Mouse (Mus musculus) midbrain, embryonic 12.5 days (tissue): ENCODE results near the gene Plcxd2. TPM values are rescaled to one million over a fixed set of nuclear protein-coding genes. Genes with fewer than 3 reads are reported as not detected.

ENCODE experiments used
- ATAC-seq: fragments of 200-750 bp; cut with Nextera tagmentation; 2 replicates; pipeline ENCODE4 v1.8.0; 2017; ENCODE audit warnings: low read depth, moderate TSS enrichment, moderate library complexity; ENCODE audit not compliant: low FRiP score
- H3K27ac ChIP-seq: fragments of 300-500 bp; sonication (generic); replicated peaks from 2 replicates; pipeline ENCODE4 v1.5.1; 2016; ENCODE audit warnings: mild to moderate bottlenecking
- H3K27me3 ChIP-seq: fragments of 300-500 bp; sonication (generic); 2 replicates; pipeline ENCODE4 v1.6.1; 2016; ENCODE audit warnings: mild to moderate bottlenecking
- H3K36me3 ChIP-seq: fragments of 300-500 bp; sonication (generic); 2 replicates; pipeline ENCODE4 v1.6.1; 2016
- H3K4me1 ChIP-seq: fragments of 300-500 bp; sonication (generic); 2 replicates; pipeline ENCODE4 v1.6.1; 2016
- H3K4me2 ChIP-seq: fragments of 300-500 bp; sonication (generic); replicated peaks from 2 replicates; pipeline ENCODE4 v1.6.1; 2016; ENCODE audit warnings: mild to moderate bottlenecking, moderate library complexity
- H3K4me3 ChIP-seq: fragments of 300-500 bp; sonication (generic); 2 replicates; pipeline ENCODE4 v1.5.1; 2016; ENCODE audit warnings: mild to moderate bottlenecking
- H3K9ac ChIP-seq: fragments of 300-500 bp; sonication (generic); replicated peaks from 2 replicates; pipeline ENCODE4 v1.6.1; 2016; ENCODE audit warnings: mild to moderate bottlenecking, moderate library complexity
- H3K9me3 ChIP-seq: fragments of 300-500 bp; sonication (generic); 2 replicates; pipeline ENCODE4 v1.6.1; 2016; ENCODE audit warnings: mild to moderate bottlenecking
- WGBS: fragments of 180-500 bp; shearing (Covaris S2); methylation state at CpG from one replicate; pipeline ENCODE4 v1.1.7; 2016; 5-methylcytosine and 5-hydroxymethylcytosine counted together
- polyA plus RNA-seq: library from polyadenylated mRNA; unstranded; fragments of >200 nt; fragmentation: Nextera tagmentation; extraction: Ambion mirVana; gene quantifications from 2 replicates; pipeline ENCODE4 v1.2.1, GENCODE M21; 2016

The Plcxd2 gene
- polyA plus RNA-seq, 1 experiment from 2014 or later = 5.9 TPM

DNA sequence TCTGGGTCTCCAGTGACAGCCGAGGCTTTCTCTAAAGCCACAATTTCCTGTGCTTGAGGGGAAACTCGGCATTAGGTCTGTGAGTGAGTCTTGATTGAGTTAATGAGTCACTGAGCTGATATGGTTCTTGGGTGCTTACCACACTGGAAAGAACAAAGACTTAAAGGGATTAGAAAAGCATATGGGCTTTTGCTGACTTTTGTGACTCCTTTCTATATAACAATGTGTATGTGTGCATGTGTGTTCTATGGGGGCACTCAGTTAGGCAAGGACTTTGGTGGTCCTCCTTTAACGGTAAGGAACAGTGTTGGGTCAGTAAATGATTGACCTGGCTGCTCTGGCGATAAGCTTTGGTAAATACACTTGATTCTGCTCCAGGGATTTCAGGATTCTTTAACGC lies 57.5 kb downstream of the Plcxd2 start:
- no peak for ATAC-seq
- no peaks in the 10 kb centered on the region for H3K9me3 ChIP-seq
- no peaks in the 10 kb centered on the region for H3K36me3 ChIP-seq
- no peak overlapping the region for H3K4me3 ChIP-seq
- H3K9ac ChIP-seq = no peak overlapping the region
- 77% methylated on average over 5 of the region's 5 CpGs for WGBS
- no peak overlapping the region for H3K4me2 ChIP-seq
- no peaks in the 10 kb centered on the region for H3K4me1 ChIP-seq
- no peaks in the 10 kb centered on the region for H3K27me3 ChIP-seq
- H3K27ac ChIP-seq = no peak overlapping the region

DNA sequence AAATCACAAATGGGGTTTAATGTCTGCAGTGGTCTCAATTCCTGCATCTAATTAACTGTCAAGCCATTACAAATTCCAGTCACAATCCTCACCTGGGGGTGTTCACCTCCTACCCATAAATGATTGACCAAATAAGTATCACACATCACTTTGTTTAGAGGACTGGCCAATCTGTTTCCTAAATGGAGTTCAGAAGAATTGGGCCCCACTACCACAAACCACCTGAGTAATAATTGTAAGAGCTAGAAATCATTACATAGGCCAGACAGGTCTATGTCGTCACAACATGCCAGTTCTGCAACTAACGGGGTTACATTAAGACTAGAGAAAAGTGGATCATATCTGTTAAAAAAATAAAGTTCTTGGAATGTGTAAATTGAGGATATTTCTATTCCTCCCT lies 58.0 kb downstream of the Plcxd2 start:
- no peaks in the 10 kb centered on the region for H3K36me3 ChIP-seq
- H3K27me3 ChIP-seq = no peaks in the 10 kb centered on the region
- no peaks in the 10 kb centered on the region for H3K4me1 ChIP-seq
- H3K4me3 ChIP-seq = no peak overlapping the region
- no peak overlapping the region for H3K9ac ChIP-seq
- H3K9me3 ChIP-seq = no peaks in the 10 kb centered on the region
- ATAC-seq = no peak
- no peak overlapping the region for H3K27ac ChIP-seq
- WGBS = 96% methylated on average over 2 of the region's 2 CpGs
- no peak overlapping the region for H3K4me2 ChIP-seq

GRCm38 (mm10) chr16:45946335-45946734 lies 63.7 kb downstream of the Plcxd2 start:
- Histone ChIP-seq H3K4me3 (no peak overlapping the region), H3K4me2 (no peak overlapping the region), H3K9ac (no peak overlapping the region), H3K9me3 (no peaks in the 10 kb centered on the region), H3K27me3 (no peaks in the 10 kb centered on the region), H3K4me1 (no peaks in the 10 kb centered on the region), H3K36me3 (no peaks in the 10 kb centered on the region), H3K27ac (no peak overlapping the region)
- WGBS = 99% methylated on average over 2 of the region's 2 CpGs
- ATAC-seq = no peak

DNA sequence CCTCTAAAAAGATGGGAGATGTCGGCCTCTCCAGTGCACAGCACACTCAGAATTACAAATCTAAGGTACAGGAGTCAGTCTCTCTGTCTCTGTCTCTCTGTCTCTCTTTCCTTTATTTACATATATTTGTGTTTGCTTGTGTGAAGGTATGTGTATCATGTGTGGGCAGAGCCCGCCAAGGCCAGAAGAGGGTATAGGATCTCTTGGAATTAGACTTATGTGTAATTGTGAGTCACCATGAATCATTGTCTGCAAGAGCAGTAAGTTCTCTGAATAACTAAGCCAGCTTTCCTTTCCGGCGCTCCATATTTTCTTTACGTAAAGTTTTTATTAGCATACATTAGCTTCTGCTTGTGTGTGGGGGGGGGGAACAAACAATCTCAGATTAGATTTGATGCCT lies 64.4 kb downstream of the Plcxd2 start:
- no peak overlapping the region for H3K9ac ChIP-seq
- 87% methylated on average over 5 of the region's 5 CpGs for WGBS
- ATAC-seq = no peak

GRCm38 (mm10) chr16:45945174-45945631 lies 64.8 kb downstream of the Plcxd2 start:
- no peak overlapping the region for H3K9ac ChIP-seq
- no peaks in the 10 kb centered on the region for H3K36me3 ChIP-seq
- 63% methylated on average over 11 of the region's 11 CpGs for WGBS
- H3K9me3 ChIP-seq = no peaks in the 10 kb centered on the region
- no peak overlapping the region for H3K4me3 ChIP-seq
- H3K27me3 ChIP-seq = no peaks in the 10 kb centered on the region
- H3K27ac ChIP-seq = no peak overlapping the region
- H3K4me1 ChIP-seq = no peaks in the 10 kb centered on the region
- no peak for ATAC-seq
- H3K4me2 ChIP-seq = no peak overlapping the region

More for the DNA sequence above, 64.4 kb downstream of the Plcxd2 start:
- Histone ChIP-seq H3K36me3 (no peaks in the 10 kb centered on the region), H3K9me3 (no peaks in the 10 kb centered on the region), H3K4me2 (no peak overlapping the region), H3K27ac (no peak overlapping the region), H3K27me3 (no peaks in the 10 kb centered on the region), H3K4me1 (no peaks in the 10 kb centered on the region), H3K4me3 (no peak overlapping the region)

DNA sequence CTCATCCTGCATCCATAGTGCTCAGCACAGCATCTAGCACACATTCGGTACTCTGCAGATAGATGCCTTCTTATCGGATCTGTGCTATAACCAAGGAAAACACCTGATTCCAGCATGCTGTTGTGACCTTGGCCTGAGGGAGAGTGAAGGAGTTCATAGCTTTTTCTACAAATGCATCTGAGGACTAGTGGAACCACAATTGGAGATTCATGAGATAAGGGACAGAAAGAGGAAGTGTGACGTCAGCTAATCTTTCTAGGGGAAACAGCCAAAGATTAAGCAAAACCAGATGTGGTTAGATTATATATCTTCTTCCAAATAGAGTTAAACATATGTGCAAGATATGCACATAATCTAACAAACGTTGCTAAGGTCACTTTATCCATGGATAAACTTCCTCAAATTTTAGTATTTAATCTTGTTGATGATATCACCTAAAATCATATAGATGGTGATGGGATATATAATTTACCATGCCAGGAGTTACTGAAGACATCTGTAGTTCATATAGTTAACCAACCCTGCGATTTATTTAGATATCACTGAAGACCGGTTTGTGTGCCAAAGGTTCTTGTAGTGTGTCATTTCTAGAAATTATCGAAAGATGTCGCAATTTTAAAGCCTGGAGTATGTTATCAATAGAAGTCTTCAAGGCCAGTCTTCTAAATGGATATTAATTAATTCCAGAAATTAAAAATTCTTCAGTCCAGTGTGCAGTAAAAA lies 67.7 kb downstream of the Plcxd2 start:
- no peak overlapping the region for H3K9ac ChIP-seq
- ATAC-seq = no peak
- no peaks in the 10 kb centered on the region for H3K9me3 ChIP-seq
- no peaks in the 10 kb centered on the region for H3K27me3 ChIP-seq
- H3K4me1 ChIP-seq = peaks cover under 1% of the 10 kb centered on the region; the same call in 1 of the 2 replicates
- H3K4me2 ChIP-seq = no peak overlapping the region
- H3K36me3 ChIP-seq = no peaks in the 10 kb centered on the region
- 86% methylated on average over 8 of the region's 8 CpGs for WGBS
- no peak overlapping the region for H3K4me3 ChIP-seq
- no peak overlapping the region for H3K27ac ChIP-seq

DNA sequence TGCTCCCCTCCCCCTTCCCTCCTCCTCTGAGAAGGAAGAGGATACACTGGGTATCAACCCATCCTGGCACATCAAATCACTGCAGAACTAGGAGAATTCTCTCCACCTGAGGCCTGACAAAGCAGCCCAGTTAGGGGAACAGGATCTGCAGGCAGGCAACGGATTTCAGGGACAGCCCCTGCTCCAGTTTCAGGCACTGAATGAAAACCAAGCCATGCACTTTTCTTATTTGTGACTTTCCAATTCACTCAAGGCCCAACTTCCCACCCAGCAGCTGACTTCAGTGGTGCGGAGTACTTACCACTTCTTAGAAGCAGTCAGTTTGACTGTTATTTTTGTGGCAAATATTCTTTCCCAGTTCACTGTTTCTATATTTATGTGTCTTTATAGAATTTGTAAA lies 69.3 kb downstream of the Plcxd2 start:
- Histone ChIP-seq H3K9me3 (no peaks in the 10 kb centered on the region), H3K9ac (no peak overlapping the region), H3K4me2 (no peak overlapping the region), H3K36me3 (no peaks in the 10 kb centered on the region), H3K27ac (no peak overlapping the region), H3K4me3 (no peak overlapping the region), H3K4me1 (peaks cover 13% of the 10 kb centered on the region; the same call in 1 of the 2 replicates), H3K27me3 (no peaks in the 10 kb centered on the region)
- no peak for ATAC-seq
- WGBS = 76% methylated on average over 2 of the region's 2 CpGs

DNA sequence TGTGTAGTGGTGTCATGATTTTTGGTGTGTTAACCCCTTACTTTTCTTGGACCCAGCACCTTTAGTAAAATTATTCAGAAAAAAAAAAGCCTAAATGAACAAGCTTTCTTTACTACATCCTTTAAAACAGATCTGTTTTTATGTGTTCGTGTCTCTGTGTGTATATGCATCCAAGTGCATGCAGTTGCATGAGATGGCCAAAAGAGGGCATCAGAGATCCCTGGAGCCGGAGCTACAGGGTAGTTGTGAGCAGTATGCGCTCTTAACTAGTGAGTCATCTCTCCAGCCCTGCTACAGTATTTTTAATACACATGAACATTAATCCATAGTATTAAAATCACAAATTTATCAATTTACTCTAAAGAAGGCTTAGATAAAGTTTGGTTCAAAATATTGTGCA lies 70.6 kb downstream of the Plcxd2 start:
- no peak overlapping the region for H3K4me3 ChIP-seq
- no peak overlapping the region for H3K9ac ChIP-seq
- H3K27me3 ChIP-seq = no peaks in the 10 kb centered on the region
- H3K36me3 ChIP-seq = no peaks in the 10 kb centered on the region
- H3K27ac ChIP-seq = no peak overlapping the region
- H3K4me1 ChIP-seq = peaks cover 19% of the 10 kb centered on the region
- WGBS = 96% methylated on average over 3 of the region's 3 CpGs
- H3K9me3 ChIP-seq = no peaks in the 10 kb centered on the region
- H3K4me2 ChIP-seq = no peak overlapping the region
- no peak for ATAC-seq

DNA sequence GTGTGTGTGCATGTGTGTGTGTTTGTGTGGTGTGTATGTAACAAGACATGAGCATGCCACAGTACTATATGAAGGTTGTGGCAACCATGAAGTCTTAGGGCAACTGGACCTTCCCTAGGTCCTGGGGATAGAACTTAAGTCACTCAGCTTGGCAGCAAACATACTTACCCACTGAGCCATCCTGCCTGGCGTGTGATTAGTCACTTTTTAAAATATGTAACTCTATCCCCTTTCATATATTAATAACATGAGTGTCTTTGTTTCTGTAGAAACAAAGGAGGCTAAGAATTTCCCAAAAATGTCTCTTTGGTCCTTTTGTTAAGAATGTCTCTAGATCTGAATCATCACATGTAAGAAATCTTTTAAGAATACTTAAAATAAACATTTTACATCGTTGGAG lies 72.6 kb downstream of the Plcxd2 start:
- Histone ChIP-seq H3K9ac (no peak overlapping the region), H3K27me3 (no peaks in the 10 kb centered on the region), H3K36me3 (no peaks in the 10 kb centered on the region), H3K4me1 (peaks cover 19% of the 10 kb centered on the region), H3K9me3 (no peaks in the 10 kb centered on the region), H3K4me3 (no peak overlapping the region), H3K27ac (no peak overlapping the region), H3K4me2 (no peak overlapping the region)
- no peak for ATAC-seq
- 76% methylated on average over 2 of the region's 2 CpGs for WGBS

GRCm38 (mm10) chr16:45936521-45936920 lies 73.5 kb downstream of the Plcxd2 start:
- Histone ChIP-seq H3K27me3 (no peaks in the 10 kb centered on the region), H3K4me1 (peaks cover 19% of the 10 kb centered on the region), H3K9me3 (no peaks in the 10 kb centered on the region), H3K4me3 (no peak overlapping the region), H3K4me2 (no peak overlapping the region), H3K9ac (no peak overlapping the region), H3K27ac (peak overlapping the region; percentile 27), H3K36me3 (no peaks in the 10 kb centered on the region)
- ATAC-seq = peak; percentile 81
- WGBS = 66% methylated on average over 2 of the region's 2 CpGs

DNA sequence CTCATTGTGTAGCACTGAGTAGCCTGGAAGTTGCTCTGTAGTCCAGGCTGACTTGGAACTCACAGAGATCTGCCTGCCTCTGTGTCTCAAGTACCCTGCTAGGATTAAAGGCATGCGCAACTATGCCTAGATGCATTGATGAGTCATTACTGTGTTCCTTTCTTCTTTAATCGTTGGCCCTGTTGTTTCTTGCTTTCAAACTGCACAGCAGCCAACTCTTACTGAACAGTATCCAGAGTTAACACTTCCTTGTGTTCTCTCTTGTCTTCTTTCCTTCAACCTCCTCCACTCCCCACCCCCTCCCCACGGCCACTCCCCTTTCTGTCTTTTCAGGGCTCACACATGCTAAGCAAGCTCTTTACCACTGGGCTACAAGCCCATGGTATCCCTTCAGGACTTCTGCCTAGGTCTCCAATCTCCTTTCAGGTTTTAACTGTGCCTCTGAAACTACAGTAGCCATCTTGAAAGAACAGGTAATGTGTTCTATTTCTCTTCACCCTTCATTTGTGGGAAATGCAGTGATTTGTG lies 74.0 kb downstream of the Plcxd2 start:
- peak overlapping the region; percentile 27; the same call in 1 of the 2 replicates for H3K27ac ChIP-seq
- no peak overlapping the region for H3K4me2 ChIP-seq
- H3K27me3 ChIP-seq = no peaks in the 10 kb centered on the region
- H3K4me3 ChIP-seq = no peak overlapping the region
- WGBS = 84% methylated on average over 3 of the region's 3 CpGs
- H3K9ac ChIP-seq = no peak overlapping the region
- H3K36me3 ChIP-seq = no peaks in the 10 kb centered on the region
- peaks cover 19% of the 10 kb centered on the region for H3K4me1 ChIP-seq
- H3K9me3 ChIP-seq = no peaks in the 10 kb centered on the region
- peak; percentile 53; the same call in 1 of the 2 replicates for ATAC-seq

DNA sequence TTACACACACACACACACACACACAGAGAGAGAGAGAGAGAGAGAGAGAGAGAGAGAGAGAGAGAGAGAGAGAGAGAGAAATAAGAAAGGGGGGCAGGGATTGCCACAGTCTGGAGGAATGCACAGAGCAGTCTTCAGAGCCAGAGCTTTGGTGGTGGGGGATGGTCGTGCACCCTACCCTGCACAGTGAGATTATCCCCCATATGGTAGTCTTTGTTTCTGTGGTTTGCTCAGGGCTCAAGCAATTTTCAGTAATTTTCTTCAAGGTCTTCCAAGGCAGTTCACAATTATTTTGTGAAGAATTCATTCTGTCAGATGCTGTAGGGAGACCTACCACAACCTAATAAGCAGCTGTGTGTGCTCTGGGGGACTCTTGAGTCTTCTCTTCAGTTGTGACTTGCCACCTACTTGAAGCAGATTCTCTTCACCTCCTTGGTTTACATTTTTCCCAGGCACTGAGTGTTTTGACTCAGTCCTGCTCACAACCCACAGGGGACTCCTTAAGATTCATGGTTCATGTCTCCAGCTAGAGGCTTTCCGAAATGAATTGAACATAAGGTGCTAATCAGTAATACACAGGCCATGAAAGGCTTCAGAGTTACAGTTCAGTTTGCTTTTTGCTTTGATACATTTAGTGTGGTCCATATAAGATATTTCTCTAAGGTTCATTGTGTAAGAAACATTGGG lies 75.2 kb downstream of the Plcxd2 start:
- Histone ChIP-seq H3K4me1 (peaks cover 19% of the 10 kb centered on the region), H3K27ac (no peak overlapping the region), H3K27me3 (no peaks in the 10 kb centered on the region), H3K4me2 (no peak overlapping the region), H3K4me3 (no peak overlapping the region), H3K9me3 (no peaks in the 10 kb centered on the region), H3K36me3 (no peaks in the 10 kb centered on the region), H3K9ac (no peak overlapping the region)
- WGBS = 47% methylated on average over 2 of the region's 2 CpGs
- ATAC-seq = no peak
